Mouse (Mus musculus): Measurements from ENCODE around the gene Jmy. TPM values are rescaled to one million over a fixed set of nuclear protein-coding genes. Genes with fewer than 3 reads are reported as not detected.

The Jmy gene
- polyA plus RNA-seq, 1 experiment from 2014 or later = 6.5 TPM

GRCm38 (mm10) chr13:93387440-93387839, 112.2 kb downstream of the Jmy start:
- Histone ChIP-seq H3K27me3 (replicated peaks; ENCODE audit: control insufficient read depth, insufficient read depth, low read length) (no peaks in the 10 kb centered on the region), H3K27ac (ENCODE audit: low read length) (no peak overlapping the region; the same call in 1 of the 2 replicates), H3K9me3 (ENCODE audit: control insufficient read depth, low read length) (no peaks in the 10 kb centered on the region), H3K4me3 (replicated peaks; ENCODE audit: low read length) (no peak overlapping the region), H3K9ac (replicated peaks; ENCODE audit: low read depth, low read length) (no peak overlapping the region), H3K36me3 (ENCODE audit: control insufficient read depth, insufficient read depth) (no peaks in the 10 kb centered on the region), H3K4me2 (ENCODE audit: low read length) (no peak overlapping the region), H3K4me1 (replicated peaks; ENCODE audit: control insufficient read depth, insufficient read depth, low read length) (no peaks in the 10 kb centered on the region)
- WGBS = 48% methylated on average over 5 of the region's 5 CpGs
- ATAC-seq = no peak

- no peak overlapping the region for H3K4me3 ChIP-seq (replicated peaks; ENCODE audit: low read length)
- no peaks in the 10 kb centered on the region for H3K9me3 ChIP-seq (ENCODE audit: control insufficient read depth, low read length)
- no peaks in the 10 kb centered on the region for H3K4me1 ChIP-seq (replicated peaks; ENCODE audit: control insufficient read depth, insufficient read depth, low read length)
- no peak for ATAC-seq
- H3K9ac ChIP-seq (replicated peaks; ENCODE audit: low read depth, low read length) = no peak overlapping the region
- H3K4me2 ChIP-seq (ENCODE audit: low read length) = no peak overlapping the region
- H3K27me3 ChIP-seq (replicated peaks; ENCODE audit: control insufficient read depth, insufficient read depth, low read length) = no peaks in the 10 kb centered on the region
- 80% methylated on average over 1 of the region's 1 CpGs for WGBS
- no peaks in the 10 kb centered on the region for H3K36me3 ChIP-seq (ENCODE audit: control insufficient read depth, insufficient read depth)
- no peak overlapping the region for H3K27ac ChIP-seq (ENCODE audit: low read length)
Measured at GRCm38 (mm10) chr13:93385147-93385546, 114.5 kb downstream of the Jmy start.

GRCm38 (mm10) chr13:93384481-93384880, 115.1 kb downstream of the Jmy start:
- H3K4me2 ChIP-seq (ENCODE audit: low read length) = no peak overlapping the region
- no peak for ATAC-seq
- no peaks in the 10 kb centered on the region for H3K36me3 ChIP-seq (ENCODE audit: control insufficient read depth, insufficient read depth)
- H3K27me3 ChIP-seq (replicated peaks; ENCODE audit: control insufficient read depth, insufficient read depth, low read length) = no peaks in the 10 kb centered on the region
- no peak overlapping the region for H3K9ac ChIP-seq (replicated peaks; ENCODE audit: low read depth, low read length)
- no peak overlapping the region for H3K4me3 ChIP-seq (replicated peaks; ENCODE audit: low read length)
- no peaks in the 10 kb centered on the region for H3K9me3 ChIP-seq (ENCODE audit: control insufficient read depth, low read length)
- whole genome bisulfite sequencing = 91% methylated on average over 1 of the region's 1 CpGs
- H3K27ac ChIP-seq (ENCODE audit: low read length) = no peak overlapping the region
- H3K4me1 ChIP-seq (replicated peaks; ENCODE audit: control insufficient read depth, insufficient read depth, low read length) = no peaks in the 10 kb centered on the region

- H3K27me3 ChIP-seq (replicated peaks; ENCODE audit: control insufficient read depth, insufficient read depth, low read length) = no peaks in the 10 kb centered on the region
- H3K4me3 ChIP-seq (replicated peaks; ENCODE audit: low read length) = no peak overlapping the region
- no peaks in the 10 kb centered on the region for H3K4me1 ChIP-seq (replicated peaks; ENCODE audit: control insufficient read depth, insufficient read depth, low read length)
- no peak overlapping the region for H3K4me2 ChIP-seq (ENCODE audit: low read length)
- WGBS = 94% methylated on average over 2 of the region's 2 CpGs
- H3K9me3 ChIP-seq (ENCODE audit: control insufficient read depth, low read length) = no peaks in the 10 kb centered on the region
- no peak overlapping the region for H3K9ac ChIP-seq (replicated peaks; ENCODE audit: low read depth, low read length)
- no peak overlapping the region for H3K27ac ChIP-seq (ENCODE audit: low read length)
- no peaks in the 10 kb centered on the region for H3K36me3 ChIP-seq (ENCODE audit: control insufficient read depth, insufficient read depth)
- ATAC-seq = no peak
Measured at GRCm38 (mm10) chr13:93383620-93384019, 116.0 kb downstream of the Jmy start.

- no peaks in the 10 kb centered on the region for H3K36me3 ChIP-seq (ENCODE audit: control insufficient read depth, insufficient read depth)
- no peak for ATAC-seq
- no peak overlapping the region for H3K4me3 ChIP-seq (replicated peaks; ENCODE audit: low read length)
- H3K27ac ChIP-seq (ENCODE audit: low read length) = no peak overlapping the region
- no peak overlapping the region for H3K9ac ChIP-seq (replicated peaks; ENCODE audit: low read depth, low read length)
- no peaks in the 10 kb centered on the region for H3K9me3 ChIP-seq (ENCODE audit: control insufficient read depth, low read length)
- no peak overlapping the region for H3K4me2 ChIP-seq (ENCODE audit: low read length)
- no peaks in the 10 kb centered on the region for H3K4me1 ChIP-seq (replicated peaks; ENCODE audit: control insufficient read depth, insufficient read depth, low read length)
- 91% methylated on average over 5 of the region's 5 CpGs for WGBS
- H3K27me3 ChIP-seq (replicated peaks; ENCODE audit: control insufficient read depth, insufficient read depth, low read length) = no peaks in the 10 kb centered on the region
Measured at GRCm38 (mm10) chr13:93383092-93383491, 116.5 kb downstream of the Jmy start.

GRCm38 (mm10) chr13:93381301-93381700, 118.3 kb downstream of the Jmy start:
- ATAC-seq = no peak
- Histone ChIP-seq H3K9me3 (ENCODE audit: control insufficient read depth, low read length) (no peaks in the 10 kb centered on the region), H3K9ac (replicated peaks; ENCODE audit: low read depth, low read length) (no peak overlapping the region), H3K27me3 (replicated peaks; ENCODE audit: control insufficient read depth, insufficient read depth, low read length) (no peaks in the 10 kb centered on the region), H3K4me1 (replicated peaks; ENCODE audit: control insufficient read depth, insufficient read depth, low read length) (no peaks in the 10 kb centered on the region), H3K27ac (ENCODE audit: low read length) (no peak overlapping the region), H3K4me3 (replicated peaks; ENCODE audit: low read length) (no peak overlapping the region), H3K4me2 (ENCODE audit: low read length) (no peak overlapping the region), H3K36me3 (ENCODE audit: control insufficient read depth, insufficient read depth) (no peaks in the 10 kb centered on the region)
- WGBS = 84% methylated on average over 1 of the region's 1 CpGs

- no peaks in the 10 kb centered on the region for H3K4me1 ChIP-seq (replicated peaks; ENCODE audit: control insufficient read depth, insufficient read depth, low read length)
- H3K9ac ChIP-seq (replicated peaks; ENCODE audit: low read depth, low read length) = no peak overlapping the region
- H3K27ac ChIP-seq (ENCODE audit: low read length) = no peak overlapping the region
- no peak overlapping the region for H3K4me2 ChIP-seq (ENCODE audit: low read length)
- ATAC-seq = no peak
- no peaks in the 10 kb centered on the region for H3K36me3 ChIP-seq (ENCODE audit: control insufficient read depth, insufficient read depth)
- WGBS = 95% methylated on average over 8 of the region's 8 CpGs
- H3K27me3 ChIP-seq (replicated peaks; ENCODE audit: control insufficient read depth, insufficient read depth, low read length) = no peaks in the 10 kb centered on the region
- H3K4me3 ChIP-seq (replicated peaks; ENCODE audit: low read length) = no peak overlapping the region
- no peaks in the 10 kb centered on the region for H3K9me3 ChIP-seq (ENCODE audit: control insufficient read depth, low read length)
Measured at GRCm38 (mm10) chr13:93380399-93381063, 119.1 kb downstream of the Jmy start.

Other genes starting within 250 kb of the Jmy start
- 15.7 and 17.0 TPM in 2 replicates for gene Homer1, start 200.2 kb downstream of the Jmy start, polyA plus RNA-seq (2015; fragmentation: Nextera tagmentation; extraction: Ambion mirVana)
- not detected in 2 replicates for gene Bhmt, start 138.2 kb upstream of the Jmy start, polyA plus RNA-seq (2015; fragmentation: Nextera tagmentation; extraction: Ambion mirVana)
- 0.24 TPM in 1 of 2 replicates, not detected in the other for gene Bhmt2, start 174.5 kb upstream of the Jmy start, polyA plus RNA-seq (2015; fragmentation: Nextera tagmentation; extraction: Ambion mirVana)
- gene Dmgdh, start 174.6 kb upstream of the Jmy start, polyA plus RNA-seq (2015; fragmentation: Nextera tagmentation; extraction: Ambion mirVana) = 0.14 TPM in 1 of 2 replicates, not detected in the other

Data from forebrain, embryonic 16.5 days (tissue).